Mouse (Mus musculus) frontal cortex, postnatal 14 days (tissue): Measurements from ENCODE around the gene Gse1.
A peak's percentile ranks its signal among the peaks of the same experiment; 100 is the strongest.

ENCODE experiments used
- DNase-seq, 2 experiments: peaks; one replicate each; pipeline ENCODE4 v3.0.0; 2022; ENCODE audit warnings: low spot score in 2 of 2

Gse1 gene

GRCm38 (mm10) chr8:120298601-120299532 lies 70.6 kb downstream of the Gse1 start:
- DNase-seq = no peak

- peak in 1 of 2 experiments; percentile 67 for DNase-seq
These were observed 72.4 kb downstream of the Gse1 start for GRCm38 (mm10) chr8:120300601-120301141.

DNA sequence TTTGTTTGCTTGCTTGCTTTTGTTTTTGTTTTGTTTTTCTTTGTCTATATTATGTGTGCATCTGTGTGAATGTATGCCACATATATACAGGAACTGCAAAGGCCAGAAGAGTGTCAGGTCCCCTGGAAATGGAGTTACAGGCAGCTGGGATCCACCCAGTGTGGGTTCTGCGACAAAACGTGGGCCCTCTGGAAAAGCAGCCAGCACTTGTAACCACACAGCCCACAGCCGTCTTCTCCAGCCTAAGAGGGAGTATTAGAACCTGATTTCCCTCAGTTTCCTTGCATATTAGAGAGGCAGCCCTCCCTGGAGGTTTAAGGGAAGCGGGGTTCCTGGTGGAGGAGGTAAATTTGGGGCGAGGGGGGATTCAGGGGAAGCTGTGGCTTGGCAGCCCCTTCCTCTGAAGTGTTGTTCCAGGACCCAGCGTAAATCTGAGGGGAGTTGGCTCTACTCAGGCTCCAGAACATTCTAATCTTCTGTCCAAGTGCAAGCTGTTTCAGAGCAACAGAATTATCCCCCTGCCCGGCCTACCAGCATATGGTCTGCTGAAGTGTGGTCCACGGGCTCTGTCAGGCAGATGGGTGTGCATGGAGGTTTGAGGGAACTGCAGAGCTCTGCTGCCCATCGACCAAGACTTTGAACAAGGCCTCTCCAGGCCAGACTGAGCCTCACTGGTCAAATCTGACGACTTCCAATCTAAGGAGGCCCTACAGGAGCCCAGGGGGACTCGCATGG lies 74.9 kb downstream of the Gse1 start:
- no peak for DNase-seq

DNA sequence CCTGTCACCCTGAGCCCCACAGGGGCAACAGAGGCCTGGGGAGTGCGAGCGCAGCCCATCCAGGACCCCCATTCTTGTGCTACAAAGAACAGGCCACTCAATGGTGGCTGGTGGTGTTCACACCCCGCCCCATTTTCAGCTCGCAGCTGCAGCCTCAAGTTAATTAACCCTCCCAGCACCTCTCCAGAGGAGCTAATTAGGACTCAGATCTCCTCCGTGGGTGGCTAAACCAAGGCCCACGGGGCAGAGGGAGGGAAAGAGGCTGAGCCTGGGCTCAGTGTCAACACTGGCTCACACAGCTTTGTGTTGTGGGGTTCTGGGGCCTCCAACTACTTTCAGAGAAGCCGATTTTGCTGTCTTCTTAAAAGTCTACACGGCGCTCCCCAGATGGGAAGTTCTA lies 75.8 kb downstream of the Gse1 start:
- DNase-seq = no peak

- no peak for DNase-seq
These were observed 77.6 kb downstream of the Gse1 start for GRCm38 (mm10) chr8:120305800-120306385.

GRCm38 (mm10) chr8:120307103-120307502 lies 78.8 kb downstream of the Gse1 start:
- DNase-seq = no peak

DNA sequence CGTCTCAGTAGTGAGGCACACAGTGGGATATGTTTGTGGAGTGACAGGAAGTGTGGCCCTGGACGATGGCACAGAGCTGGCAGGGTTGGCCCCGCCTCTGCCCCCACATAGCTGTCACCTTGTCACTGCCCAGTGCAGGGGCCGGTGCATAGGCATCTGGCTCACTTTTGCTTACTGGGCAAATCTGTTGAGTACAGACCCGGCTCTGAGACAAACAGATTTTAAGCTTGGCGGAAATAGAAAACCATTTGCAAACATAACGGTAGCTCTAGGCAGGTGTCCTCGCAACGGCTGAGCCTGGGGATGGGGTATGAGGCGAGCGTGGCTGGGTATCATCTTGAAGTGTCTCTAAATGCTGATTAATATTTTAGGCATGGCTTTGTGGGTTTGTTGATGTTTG lies 79.3 kb downstream of the Gse1 start:
- no peak for DNase-seq

- DNase-seq = no peak
These were observed 79.9 kb downstream of the Gse1 start for GRCm38 (mm10) chr8:120308131-120308530.

GRCm38 (mm10) chr8:120308553-120308952 lies 80.3 kb downstream of the Gse1 start:
- no peak for DNase-seq

GRCm38 (mm10) chr8:120309326-120309725 lies 81.1 kb downstream of the Gse1 start:
- no peak for DNase-seq

DNA sequence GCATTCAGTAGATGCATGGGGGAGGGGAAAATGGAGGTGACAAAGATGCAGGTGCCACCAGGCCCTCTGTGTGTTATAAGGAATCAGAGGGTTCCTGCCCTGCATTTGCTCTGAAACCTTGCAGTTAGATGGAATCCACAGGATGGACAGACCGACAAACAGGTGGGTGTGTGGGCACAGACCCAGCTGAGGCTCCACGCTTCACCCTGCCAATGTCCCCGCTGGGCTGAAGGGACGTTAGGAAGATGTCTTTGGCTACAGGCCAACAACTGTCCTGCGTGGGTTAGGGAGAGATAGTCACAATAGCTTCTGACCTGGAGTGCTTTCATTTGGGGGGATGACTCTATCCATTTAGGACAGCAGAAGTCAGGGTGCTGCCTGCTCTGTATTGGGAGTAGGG lies 81.8 kb downstream of the Gse1 start:
- no peak for DNase-seq

- DNase-seq = no peak
These were observed 84.2 kb downstream of the Gse1 start for GRCm38 (mm10) chr8:120312452-120312851.

- DNase-seq = no peak
These were observed 85.4 kb downstream of the Gse1 start for GRCm38 (mm10) chr8:120313674-120314073.

GRCm38 (mm10) chr8:120314932-120315331 lies 86.7 kb downstream of the Gse1 start:
- no peak for DNase-seq

DNA sequence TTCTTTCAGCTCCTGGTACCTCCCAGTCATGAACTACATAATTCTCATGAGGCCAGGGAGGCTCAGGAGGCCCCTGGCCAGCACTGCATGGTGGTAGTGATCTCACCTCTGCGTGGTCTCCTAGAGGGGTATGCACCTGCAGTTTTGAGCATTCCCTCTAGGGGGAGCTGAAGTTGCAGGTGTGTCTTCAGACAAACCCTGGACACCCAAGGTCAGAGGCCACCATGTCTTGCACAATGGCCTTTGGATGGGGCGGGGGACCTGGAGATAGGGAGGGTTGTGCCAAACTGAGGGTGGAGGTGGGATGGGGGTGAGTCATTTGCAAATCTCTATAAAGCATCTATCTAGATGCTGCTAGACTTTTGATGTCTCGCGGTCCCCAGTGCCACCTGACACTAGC lies 87.4 kb downstream of the Gse1 start:
- no peak for DNase-seq

DNA sequence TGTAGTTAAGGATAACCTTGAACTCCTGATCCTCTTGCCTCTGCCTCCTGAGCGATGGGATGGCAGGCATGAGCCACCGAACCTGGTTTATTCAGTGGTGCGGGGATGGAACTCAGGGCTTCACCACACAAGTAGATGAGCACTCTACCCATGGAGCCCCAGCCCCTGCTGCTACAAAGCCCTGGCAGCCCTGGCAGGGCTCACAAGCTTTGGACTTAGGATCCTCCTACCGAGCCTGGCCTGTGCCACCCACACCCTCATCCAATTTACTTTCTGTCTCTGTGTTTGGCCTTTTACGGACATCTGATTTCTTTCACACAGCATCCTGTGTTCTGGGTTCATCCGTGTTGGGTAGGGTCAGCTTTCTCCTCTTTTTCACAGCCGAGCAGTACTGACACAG lies 88.5 kb downstream of the Gse1 start:
- DNase-seq = no peak

- no peak for DNase-seq
These were observed 89.0 kb downstream of the Gse1 start for GRCm38 (mm10) chr8:120317118-120317824.

- DNase-seq = no peak
These were observed 90.3 kb downstream of the Gse1 start for GRCm38 (mm10) chr8:120318476-120318991.

- DNase-seq = peak in 1 of 2 experiments; percentile 50
These were observed 91.2 kb downstream of the Gse1 start for GRCm38 (mm10) chr8:120319449-120319848.

DNA sequence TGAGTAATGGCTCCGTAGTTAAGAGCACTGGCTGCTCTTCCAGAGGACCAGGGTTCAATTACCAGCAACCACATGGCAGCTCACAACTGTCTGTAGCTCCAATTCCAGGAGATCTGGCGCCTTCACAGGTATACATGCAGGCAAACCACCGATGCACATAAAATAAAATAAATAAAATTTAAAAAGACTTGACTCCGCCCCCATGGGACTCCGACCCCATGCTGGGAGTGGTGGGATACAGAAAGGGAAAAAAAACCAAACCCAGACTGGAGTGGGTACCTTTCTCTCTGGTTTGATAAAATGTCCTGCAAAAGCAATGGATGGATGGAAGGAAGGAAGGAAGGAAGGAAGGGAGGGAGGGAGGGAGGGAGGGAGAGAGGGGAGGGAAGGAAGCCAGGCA lies 91.9 kb downstream of the Gse1 start:
- DNase-seq = no peak

- DNase-seq = no peak
These were observed 93.5 kb downstream of the Gse1 start for GRCm38 (mm10) chr8:120321724-120322123.
